Mouse (Mus musculus): ENCODE results near the gene Tmed5.

- no peak for TF ChIP-seq CTCF (IDR thresholded peaks at IDR 0.05; ENCODE audit: control insufficient read depth, insufficient read depth, insufficient read length)
- no peak for TF ChIP-seq USF1 (IDR thresholded peaks at IDR 0.05; ENCODE audit: low read depth)
- no peak for TF ChIP-seq FOSL1 (IDR thresholded peaks at IDR 0.05; ENCODE audit: insufficient read depth, low read length, poor library complexity, severe bottlenecking)
- TF ChIP-seq MYOD1 (IDR thresholded peaks at IDR 0.05; ENCODE audit: control insufficient read depth, insufficient read length, low read depth) = no peak
- TF ChIP-seq CEBPB (IDR thresholded peaks at IDR 0.05; ENCODE audit: low read depth) = no peak
These were observed 55.4 kb downstream of the Tmed5 start for GRCm38 (mm10) chr5:108076833-108077540.
